Mouse (Mus musculus) lung, adult 2 months (tissue): ENCODE results near the gene Heyl.

Source experiments
- CTCF ChIP-seq: fragments of 200-500 bp; IDR thresholded peaks from 2 replicates; pipeline ENCODE4 v1.5.1; 2011; ENCODE audit warnings: mild to moderate bottlenecking, low read length, control low read depth; ENCODE audit not compliant: insufficient read depth
- POLR2A ChIP-seq: fragments of 200-500 bp; IDR thresholded peaks from 2 replicates; pipeline ENCODE4 v1.6.1; 2011; ENCODE audit warnings: low read depth, mild to moderate bottlenecking, control low read depth, low read length, borderline replicate concordance; ENCODE audit errors: extremely low read depth

GRCm38 (mm10) chr4:123252214-123252613 is 18.9 kb downstream of the Heyl start:
- TF ChIP-seq CTCF (no peak), POLR2A (no peak)
